In the genomic region with DNA sequence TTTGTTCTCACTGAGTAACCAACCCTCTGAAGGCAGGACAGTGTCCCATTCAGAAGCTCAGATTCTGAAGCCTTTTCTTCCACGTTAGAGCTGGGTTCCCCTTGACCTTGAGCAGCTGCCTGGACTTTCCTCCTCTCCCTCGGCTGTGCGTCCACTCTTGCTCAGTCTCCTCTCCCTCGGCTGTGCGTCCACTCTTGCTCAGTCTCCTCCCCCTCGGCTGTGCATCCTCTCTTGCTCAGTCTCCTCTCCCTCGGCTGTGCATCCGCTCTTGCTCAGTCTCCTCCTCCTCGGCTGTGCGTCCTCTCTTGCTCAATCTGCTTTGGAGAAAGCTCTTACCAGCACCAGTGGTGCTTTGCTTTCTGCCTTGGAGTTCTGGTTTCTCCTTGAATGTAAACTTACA, we compare ENCODE assay signal across 10 mouse cellular contexts.
DNase-seq lines count a peak whose midpoint lies in the region; TF ChIP-seq lines count a peak whose summit lies in the region.
"Had no signal": no experiment of that assay in that cellular context is flagged by ENCODE, and none has a peak within 500 bp of the region (broad histone marks: within the 10 kb centered on the region; RNA-seq: fewer than 3 reads in every experiment).

No protein-coding gene starts in this region.

- no peak overlapping the region for H3K4me3 ChIP-seq in lung, adult 2 months (replicated peaks; ENCODE audit: extremely low read depth, low read depth, low read length)
- H3K4me3 ChIP-seq: forebrain, embryonic 10.5 days; hindbrain, embryonic 10.5 days had no signal

- intact Hi-C loops in heart, postnatal 10 days (cut with DNase I) = no loop called here
- intact Hi-C loops in left cerebral cortex, postnatal 25 days (cut with DNase I) = no loop called here

- no peaks in the 10 kb centered on the region for H3K4me1 ChIP-seq in lung, adult 2 months (ENCODE audit: control insufficient read depth, insufficient read depth, low read length)
- H3K4me1 ChIP-seq: forebrain, embryonic 10.5 days; hindbrain, embryonic 10.5 days had no signal

- TF ChIP-seq POLR2A in lung, adult 2 months (IDR thresholded peaks at IDR 0.05; ENCODE audit: borderline replicate concordance, extremely low read depth, low read depth, low read length) = no peak

- WGBS in lung, adult 2 months = 54% methylated on average over 10 of the region's 10 CpGs

- DNase-seq in heart, adult 18-20 months = peak; percentile 29 to 36
- DNase-seq in heart, postnatal 10 days = no peak
- peak; percentile 64 for DNase-seq in right cerebral cortex, adult 18-20 months
- DNase-seq in right cerebral cortex, postnatal 4 days = no peak
- DNase-seq in cerebellum, adult 11 months = peak; percentile 51
- peak; percentile 26 to 65 for DNase-seq in left cerebral cortex, postnatal 25 days (ENCODE audit: low spot score in 2 of 2)
- DNase-seq in T-cell, adult 2 months (ENCODE audit: low spot score) = no peak
- DNase-seq in lung, adult 2 months = no peak

- no peak for TF ChIP-seq CTCF in lung, adult 2 months (IDR thresholded peaks at IDR 0.05; ENCODE audit: insufficient read depth, low read length)

Comparison
In these comparisons a context has a peak if more than half of its experiments do, and no peak if none do; other contexts are left out.
1. DNase-seq: peak in heart, adult 18-20 months (2 of 2), right cerebral cortex, adult 18-20 months (single experiment), cerebellum, adult 11 months (single experiment) and left cerebral cortex, postnatal 25 days (2 of 2); none in heart, postnatal 10 days (0 of 2), right cerebral cortex, postnatal 4 days (single experiment), T-cell, adult 2 months (single experiment) and lung, adult 2 months (single experiment).